Mouse (Mus musculus): Measurements from ENCODE around the gene Orc5. TPM values are rescaled to one million over a fixed set of nuclear protein-coding genes. Genes with fewer than 3 reads are reported as not detected.

The Orc5 gene
- polyA plus RNA-seq, 1 experiment from 2014 or later = 40.5 TPM

- ATAC-seq (ENCODE audit: insufficient read depth) (no peak), DNase-seq (no peak)
- Histone ChIP-seq H3K27me3 (ENCODE audit: insufficient read depth, low read length) (no peaks in the 10 kb centered on the region), H3K9ac (no peak overlapping the region), H3K9me3 (ENCODE audit: low read depth, low read length) (no peaks in the 10 kb centered on the region), H3K4me1 (ENCODE audit: insufficient read depth) (no peaks in the 10 kb centered on the region), H3K4me3 (ENCODE audit: low read depth, low read length) (no peak overlapping the region), H3K36me3 (ENCODE audit: insufficient read depth) (no peaks in the 10 kb centered on the region), H3K4me2 (no peak overlapping the region), H3K27ac (ENCODE audit: low read depth) (no peak overlapping the region)
- 38% methylated on average over 1 of the region's 1 CpGs for WGBS
- no peak for TF ChIP-seq CTCF (IDR thresholded peaks at IDR 0.05; ENCODE audit: low read depth)
Observed at GRCm38 (mm10) chr5:22574161-22574560, 23.9 kb upstream of the Orc5 start.

GRCm38 (mm10) chr5:22573696-22574095, 23.5 kb upstream of the Orc5 start:
- Histone ChIP-seq H3K27me3 (ENCODE audit: insufficient read depth, low read length) (no peaks in the 10 kb centered on the region), H3K4me3 (ENCODE audit: low read depth, low read length) (no peak overlapping the region), H3K36me3 (ENCODE audit: insufficient read depth) (no peaks in the 10 kb centered on the region), H3K9me3 (ENCODE audit: low read depth, low read length) (no peaks in the 10 kb centered on the region), H3K27ac (ENCODE audit: low read depth) (no peak overlapping the region), H3K9ac (no peak overlapping the region), H3K4me2 (no peak overlapping the region), H3K4me1 (ENCODE audit: insufficient read depth) (no peaks in the 10 kb centered on the region)
- no peak for ATAC-seq (ENCODE audit: insufficient read depth)
- no peak for TF ChIP-seq CTCF (IDR thresholded peaks at IDR 0.05; ENCODE audit: low read depth)
- WGBS = 46% methylated on average over 2 of the region's 2 CpGs
- DNase-seq = no peak

GRCm38 (mm10) chr5:22572881-22573280, 22.7 kb upstream of the Orc5 start:
- 93% methylated on average over 6 of the region's 6 CpGs for WGBS
- no peak for DNase-seq
- H3K4me1 ChIP-seq (ENCODE audit: insufficient read depth) = no peaks in the 10 kb centered on the region
- no peak overlapping the region for H3K4me3 ChIP-seq (ENCODE audit: low read depth, low read length)
- no peak overlapping the region for H3K27ac ChIP-seq (ENCODE audit: low read depth)
- H3K27me3 ChIP-seq (ENCODE audit: insufficient read depth, low read length) = no peaks in the 10 kb centered on the region
- no peaks in the 10 kb centered on the region for H3K36me3 ChIP-seq (ENCODE audit: insufficient read depth)
- no peak overlapping the region for H3K4me2 ChIP-seq
- no peaks in the 10 kb centered on the region for H3K9me3 ChIP-seq (ENCODE audit: low read depth, low read length)
- no peak overlapping the region for H3K9ac ChIP-seq
- ATAC-seq (ENCODE audit: insufficient read depth) = no peak
- TF ChIP-seq CTCF (IDR thresholded peaks at IDR 0.05; ENCODE audit: low read depth) = no peak

DNA sequence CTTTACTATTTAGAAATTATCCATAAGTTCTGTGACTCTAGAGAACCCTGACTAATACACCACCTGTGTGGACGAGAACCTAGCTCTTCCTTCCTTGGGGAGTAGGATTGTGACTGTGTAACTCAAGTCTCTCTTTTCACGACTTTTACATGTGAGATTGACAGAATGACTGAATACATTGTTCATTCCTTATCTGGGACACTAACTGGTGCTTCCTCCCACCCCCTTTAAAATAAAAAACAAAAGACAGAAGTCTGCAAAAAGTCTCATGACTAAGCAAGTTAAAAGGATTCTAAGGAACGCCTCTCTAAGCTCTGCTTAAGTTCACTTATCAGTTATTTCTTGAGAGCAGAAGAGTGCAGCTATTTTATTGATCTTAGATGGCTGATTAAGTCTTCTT, 22.2 kb upstream of the Orc5 start:
- Histone ChIP-seq H3K4me2 (no peak overlapping the region), H3K27ac (ENCODE audit: low read depth) (no peak overlapping the region), H3K9me3 (ENCODE audit: low read depth, low read length) (no peaks in the 10 kb centered on the region), H3K4me1 (ENCODE audit: insufficient read depth) (no peaks in the 10 kb centered on the region), H3K9ac (no peak overlapping the region), H3K4me3 (ENCODE audit: low read depth, low read length) (no peak overlapping the region), H3K27me3 (ENCODE audit: insufficient read depth, low read length) (no peaks in the 10 kb centered on the region), H3K36me3 (ENCODE audit: insufficient read depth) (no peaks in the 10 kb centered on the region)
- no peak for DNase-seq
- ATAC-seq (ENCODE audit: insufficient read depth) = no peak
- 69% methylated on average over 3 of the region's 3 CpGs for WGBS
- TF ChIP-seq CTCF (IDR thresholded peaks at IDR 0.05; ENCODE audit: low read depth) = no peak

GRCm38 (mm10) chr5:22565708-22566107, 15.5 kb upstream of the Orc5 start:
- no peak overlapping the region for H3K27ac ChIP-seq (ENCODE audit: low read depth)
- H3K4me1 ChIP-seq (ENCODE audit: insufficient read depth) = no peaks in the 10 kb centered on the region
- H3K36me3 ChIP-seq (ENCODE audit: insufficient read depth) = no peaks in the 10 kb centered on the region
- ATAC-seq (ENCODE audit: insufficient read depth) (no peak), DNase-seq (no peak)
- H3K9me3 ChIP-seq (ENCODE audit: low read depth, low read length) = no peaks in the 10 kb centered on the region
- H3K9ac ChIP-seq = no peak overlapping the region
- no peak overlapping the region for H3K4me2 ChIP-seq
- no peaks in the 10 kb centered on the region for H3K27me3 ChIP-seq (ENCODE audit: insufficient read depth, low read length)
- TF ChIP-seq CTCF (IDR thresholded peaks at IDR 0.05; ENCODE audit: low read depth) = no peak
- WGBS = 73% methylated on average over 2 of the region's 2 CpGs
- H3K4me3 ChIP-seq (ENCODE audit: low read depth, low read length) = no peak overlapping the region

- H3K4me2 ChIP-seq = no peak overlapping the region
- no peak overlapping the region for H3K9ac ChIP-seq
- H3K36me3 ChIP-seq (ENCODE audit: insufficient read depth) = no peaks in the 10 kb centered on the region
- no peak for DNase-seq
- TF ChIP-seq CTCF (IDR thresholded peaks at IDR 0.05; ENCODE audit: low read depth) = no peak
- no peak overlapping the region for H3K27ac ChIP-seq (ENCODE audit: low read depth)
- no peaks in the 10 kb centered on the region for H3K9me3 ChIP-seq (ENCODE audit: low read depth, low read length)
- ATAC-seq (ENCODE audit: insufficient read depth) = no peak
- H3K4me1 ChIP-seq (ENCODE audit: insufficient read depth) = no peaks in the 10 kb centered on the region
- no peak overlapping the region for H3K4me3 ChIP-seq (ENCODE audit: low read depth, low read length)
- H3K27me3 ChIP-seq (ENCODE audit: insufficient read depth, low read length) = no peaks in the 10 kb centered on the region
- 54% methylated on average over 2 of the region's 2 CpGs for WGBS
Observed at GRCm38 (mm10) chr5:22559801-22560200, 9.6 kb upstream of the Orc5 start.

- Histone ChIP-seq H3K4me3 (ENCODE audit: low read depth, low read length) (no peak overlapping the region), H3K4me1 (ENCODE audit: insufficient read depth) (no peaks in the 10 kb centered on the region), H3K9me3 (ENCODE audit: low read depth, low read length) (no peaks in the 10 kb centered on the region), H3K27me3 (ENCODE audit: insufficient read depth, low read length) (no peaks in the 10 kb centered on the region), H3K36me3 (ENCODE audit: insufficient read depth) (no peaks in the 10 kb centered on the region), H3K4me2 (no peak overlapping the region), H3K27ac (ENCODE audit: low read depth) (no peak overlapping the region), H3K9ac (no peak overlapping the region)
- WGBS = 77% methylated on average over 4 of the region's 4 CpGs
- no peak for DNase-seq
- no peak for ATAC-seq (ENCODE audit: insufficient read depth)
- TF ChIP-seq CTCF (IDR thresholded peaks at IDR 0.05; ENCODE audit: low read depth) = no peak
Observed at GRCm38 (mm10) chr5:22557491-22558113, 7.4 kb upstream of the Orc5 start.

- Histone ChIP-seq H3K27ac (ENCODE audit: low read depth) (no peak overlapping the region), H3K4me3 (ENCODE audit: low read depth, low read length) (no peak overlapping the region), H3K27me3 (ENCODE audit: insufficient read depth, low read length) (no peaks in the 10 kb centered on the region), H3K4me1 (ENCODE audit: insufficient read depth) (no peaks in the 10 kb centered on the region), H3K36me3 (ENCODE audit: insufficient read depth) (no peaks in the 10 kb centered on the region), H3K4me2 (no peak overlapping the region), H3K9me3 (ENCODE audit: low read depth, low read length) (no peaks in the 10 kb centered on the region), H3K9ac (no peak overlapping the region)
- TF ChIP-seq CTCF (IDR thresholded peaks at IDR 0.05; ENCODE audit: low read depth) = no peak
- 84% methylated on average over 4 of the region's 4 CpGs for WGBS
- no peak for ATAC-seq (ENCODE audit: insufficient read depth)
- DNase-seq = no peak
Observed at GRCm38 (mm10) chr5:22556713-22557112, 6.5 kb upstream of the Orc5 start.
